ENCODE assay signal across 9 mouse cellular contexts in the genomic region with DNA sequence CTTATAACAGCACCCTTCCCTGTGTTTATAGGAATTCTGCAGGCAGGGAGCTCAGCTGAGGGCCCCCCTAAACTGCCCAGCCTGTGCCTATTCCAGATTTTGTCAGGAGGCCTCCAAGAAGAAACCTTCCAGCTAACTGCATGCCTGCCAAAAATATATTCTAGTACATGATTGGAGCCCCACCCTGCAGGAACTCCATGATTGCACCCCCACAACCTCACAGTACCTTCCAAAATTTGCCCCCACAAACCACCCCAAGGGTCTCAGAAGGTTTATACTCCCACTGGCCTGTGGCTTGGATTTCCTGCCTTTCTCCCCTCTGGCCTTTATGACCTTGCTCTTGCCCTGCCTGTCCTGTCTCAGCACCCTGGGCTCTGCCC. TPM values are rescaled to one million over a fixed set of nuclear protein-coding genes. Genes with fewer than 3 reads are reported as not detected.
A peak's percentile ranks its signal among the peaks of the same experiment; 100 is the strongest.
DNase-seq lines count a peak whose midpoint lies in the region; ATAC-seq and TF ChIP-seq lines count a peak whose summit lies in the region.
"Had no signal": no experiment of that assay in that cellular context is flagged by ENCODE, and none has a peak within 500 bp of the region (broad histone marks: within the 10 kb centered on the region; RNA-seq: fewer than 3 reads in every experiment).

No protein-coding gene starts in this region.

- H3K9ac ChIP-seq in hindbrain, embryonic 12.5 days, result no peak overlapping the region
- H3K9ac ChIP-seq in embryonic facial prominence, embryonic 13.5 days, result peak overlapping the region; percentile 58
- 0 out of 2 replicates have a peak overlapping the region, but pooled peaks have one; percentile 8 for H3K9ac ChIP-seq in heart, postnatal 0 days (replicated peaks; ENCODE audit: low read depth, low read length)
- H3K9ac ChIP-seq in midbrain, embryonic 12.5 days (replicated peaks), result no peak overlapping the region

- DNase-seq in hindbrain, embryonic 10.5 days (ENCODE audit: low spot score), result no peak
- no peak for DNase-seq in heart, postnatal 0 days (ENCODE audit: low spot score)
- DNase-seq in cerebellum, adult 9-11 months, result no peak
- DNase-seq in adrenal gland, postnatal 4 days (ENCODE audit: low spot score in 2 of 2), result no peak
- DNase-seq in yolk sac, embryonic 10.5 days (ENCODE audit: low spot score), result no peak
- DNase-seq: right cerebral cortex, postnatal 4 days had no signal

- peaks cover 55% of the 10 kb centered on the region for H3K4me1 ChIP-seq in hindbrain, embryonic 12.5 days
- H3K4me1 ChIP-seq in hindbrain, embryonic 10.5 days (replicated peaks), result peaks cover 67% of the 10 kb centered on the region
- peaks cover 82% of the 10 kb centered on the region for H3K4me1 ChIP-seq in embryonic facial prominence, embryonic 13.5 days
- peaks cover 56% of the 10 kb centered on the region for H3K4me1 ChIP-seq in heart, postnatal 0 days (ENCODE audit: control insufficient read depth, insufficient read depth)
- peaks cover 57% of the 10 kb centered on the region for H3K4me1 ChIP-seq in midbrain, embryonic 12.5 days

- H3K36me3 ChIP-seq in hindbrain, embryonic 12.5 days, result no peaks in the 10 kb centered on the region
- no peaks in the 10 kb centered on the region for H3K36me3 ChIP-seq in hindbrain, embryonic 10.5 days
- no peaks in the 10 kb centered on the region for H3K36me3 ChIP-seq in embryonic facial prominence, embryonic 13.5 days
- H3K36me3 ChIP-seq in heart, postnatal 0 days (replicated peaks; ENCODE audit: control insufficient read depth, insufficient read depth, low read length), result no peaks in the 10 kb centered on the region
- no peaks in the 10 kb centered on the region for H3K36me3 ChIP-seq in midbrain, embryonic 12.5 days

- no peak for ATAC-seq in hindbrain, embryonic 12.5 days (ENCODE audit: low FRiP score)
- no peak for ATAC-seq in embryonic facial prominence, embryonic 13.5 days (ENCODE audit: insufficient number of reproducible peaks, insufficient read depth, low FRiP score, low TSS enrichment, low read depth)
- ATAC-seq in heart, postnatal 0 days (ENCODE audit: insufficient read depth, low read depth), result no peak
- no peak for ATAC-seq in midbrain, embryonic 12.5 days (ENCODE audit: low FRiP score, low read depth)

- no peak overlapping the region for H3K4me3 ChIP-seq in hindbrain, embryonic 12.5 days
- no peak overlapping the region for H3K4me3 ChIP-seq in hindbrain, embryonic 10.5 days
- H3K4me3 ChIP-seq in embryonic facial prominence, embryonic 13.5 days, result no peak overlapping the region
- no peak overlapping the region for H3K4me3 ChIP-seq in heart, postnatal 0 days (ENCODE audit: low read depth, low read length)
- no peak overlapping the region for H3K4me3 ChIP-seq in midbrain, embryonic 12.5 days

- TF ChIP-seq CTCF in heart, postnatal 0 days (IDR thresholded peaks at IDR 0.05; ENCODE audit: low read depth), result no peak

- peaks cover 31% of the 10 kb centered on the region for H3K27me3 ChIP-seq in hindbrain, embryonic 12.5 days
- H3K27me3 ChIP-seq in hindbrain, embryonic 10.5 days (ENCODE audit: insufficient read depth, poor library complexity, severe bottlenecking), result peaks cover 32% of the 10 kb centered on the region
- H3K27me3 ChIP-seq in embryonic facial prominence, embryonic 13.5 days, result no peaks in the 10 kb centered on the region
- no peaks in the 10 kb centered on the region for H3K27me3 ChIP-seq in heart, postnatal 0 days (ENCODE audit: control insufficient read depth, insufficient read depth, low read length)
- peaks cover 27% of the 10 kb centered on the region for H3K27me3 ChIP-seq in midbrain, embryonic 12.5 days

- no peaks in the 10 kb centered on the region for H3K9me3 ChIP-seq in hindbrain, embryonic 12.5 days (replicated peaks)
- no peaks in the 10 kb centered on the region for H3K9me3 ChIP-seq in hindbrain, embryonic 10.5 days
- no peaks in the 10 kb centered on the region for H3K9me3 ChIP-seq in embryonic facial prominence, embryonic 13.5 days
- no peaks in the 10 kb centered on the region for H3K9me3 ChIP-seq in heart, postnatal 0 days (replicated peaks; ENCODE audit: control insufficient read depth, low read length)
- H3K9me3 ChIP-seq in midbrain, embryonic 12.5 days, result no peaks in the 10 kb centered on the region

- TF ChIP-seq EP300 in heart, postnatal 0 days (IDR thresholded peaks at IDR 0.05; ENCODE audit: low read depth), result no peak

- H3K27ac ChIP-seq in hindbrain, embryonic 12.5 days, result peak overlapping the region; percentile 75
- no peak overlapping the region for H3K27ac ChIP-seq in hindbrain, embryonic 10.5 days
- H3K27ac ChIP-seq in embryonic facial prominence, embryonic 13.5 days, result peak overlapping the region; percentile 100
- H3K27ac ChIP-seq in heart, postnatal 0 days (ENCODE audit: low read depth), result peak overlapping the region; percentile 97
- peak overlapping the region; percentile 73; the same call in 1 of the 2 replicates for H3K27ac ChIP-seq in midbrain, embryonic 12.5 days (replicated peaks)

- no peak overlapping the region for H3K4me2 ChIP-seq in hindbrain, embryonic 12.5 days (replicated peaks)
- peak overlapping the region; percentile 39 for H3K4me2 ChIP-seq in embryonic facial prominence, embryonic 13.5 days
- no peak overlapping the region for H3K4me2 ChIP-seq in heart, postnatal 0 days (ENCODE audit: low read depth, low read length)
- H3K4me2 ChIP-seq in midbrain, embryonic 12.5 days (replicated peaks), result no peak overlapping the region

RNA-seq across cellular contexts. Expression of a gene that starts 30.6 kb away (rescaled TPM):
- polyA plus RNA-seq in hindbrain, embryonic 12.5 days (2016; fragmentation: Nextera tagmentation; extraction: Ambion mirVana), result 14.8 and 15.0 TPM in 2 replicates
- polyA plus RNA-seq in hindbrain, embryonic 10.5 days (2016; fragmentation: Nextera tagmentation; extraction: Ambion mirVana), result 15.4 and 19.5 TPM in 2 replicates
- 19.7 and 19.9 TPM in 2 replicates for polyA plus RNA-seq in embryonic facial prominence, embryonic 13.5 days (2015; fragmentation: Nextera tagmentation; extraction: Ambion mirVana)
- total RNA-seq in heart, postnatal 0 days (2014; rRNA removed; ENCODE audit: low replicate concordance), result 0.46 and 10.2 TPM in 2 replicates
- polyA plus RNA-seq in heart, postnatal 0 days (2015; fragmentation: Nextera tagmentation; extraction: Ambion mirVana), result 7.8 and 8.5 TPM in 2 replicates
- 14.4 and 15.0 TPM in 2 replicates for polyA plus RNA-seq in midbrain, embryonic 12.5 days (2016; fragmentation: Nextera tagmentation; extraction: Ambion mirVana)
- total RNA-seq in adrenal gland, postnatal 4 days (2021), result 10 to 100 TPM; 11.1 to 11.6 TPM

RNA-seq across cellular contexts. Expression of a gene that starts 46.8 kb away (rescaled TPM):
- 50.5 and 51.1 TPM in 2 replicates for polyA plus RNA-seq in hindbrain, embryonic 12.5 days (2016; fragmentation: Nextera tagmentation; extraction: Ambion mirVana)
- 33.5 and 36.5 TPM in 2 replicates for polyA plus RNA-seq in hindbrain, embryonic 10.5 days (2016; fragmentation: Nextera tagmentation; extraction: Ambion mirVana)
- polyA plus RNA-seq in embryonic facial prominence, embryonic 13.5 days (2015; fragmentation: Nextera tagmentation; extraction: Ambion mirVana), result 84.8 and 87.4 TPM in 2 replicates
- total RNA-seq in heart, postnatal 0 days (2014; rRNA removed; ENCODE audit: low replicate concordance), result 137 and 155 TPM in 2 replicates
- 26.4 and 27.4 TPM in 2 replicates for polyA plus RNA-seq in heart, postnatal 0 days (2015; fragmentation: Nextera tagmentation; extraction: Ambion mirVana)
- 40.1 and 45.4 TPM in 2 replicates for polyA plus RNA-seq in midbrain, embryonic 12.5 days (2016; fragmentation: Nextera tagmentation; extraction: Ambion mirVana)
- 100 to 1,000 TPM; 244 to 246 TPM for total RNA-seq in adrenal gland, postnatal 4 days (2021)

Comparison
In these comparisons a context has a peak if more than half of its experiments do, and no peak if none do; other contexts are left out.
1. H3K9ac ChIP-seq: peak in embryonic facial prominence, embryonic 13.5 days (single experiment) and heart, postnatal 0 days (single experiment); none in hindbrain, embryonic 12.5 days (single experiment) and midbrain, embryonic 12.5 days (single experiment).